In the genomic region with DNA sequence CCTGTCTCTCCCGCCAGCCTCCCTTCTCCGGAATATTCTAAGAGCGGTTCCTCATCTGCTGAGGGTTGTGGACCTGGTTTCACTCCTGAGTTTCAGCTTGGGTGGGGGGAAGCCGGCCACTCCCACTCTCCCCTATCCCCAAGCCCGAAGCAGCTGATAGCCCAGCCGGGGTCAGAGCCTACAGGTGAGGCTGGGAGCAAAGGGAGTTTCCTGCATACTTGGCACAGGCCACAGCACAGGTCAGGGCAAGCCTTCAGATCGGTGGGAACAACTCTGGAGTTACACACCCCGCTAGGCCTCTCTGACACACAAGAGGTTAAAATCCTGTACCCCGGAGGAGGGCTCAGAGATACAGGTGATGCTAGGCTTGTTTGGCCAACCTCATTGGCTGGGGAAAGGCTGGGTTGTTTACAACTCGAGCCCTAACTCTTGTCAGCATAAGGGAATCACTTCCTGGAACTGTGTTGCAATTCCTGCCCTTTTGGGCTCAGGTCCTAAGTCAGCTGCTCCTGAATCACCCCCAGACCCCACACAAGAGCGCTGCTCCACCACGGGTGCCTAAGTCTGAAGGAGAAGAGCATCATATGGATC, we compare ENCODE assay signal across 7 mouse cellular contexts. TPM values are rescaled to one million over a fixed set of nuclear protein-coding genes. Genes with fewer than 3 reads are reported as not detected.
DNase-seq lines count a peak whose midpoint lies in the region; ATAC-seq lines count a peak whose summit lies in the region.

No protein-coding gene starts in this region.

- DNase-seq in NIH3T3 (ENCODE audit: low read depth), result peak; percentile 69
- no peak for DNase-seq in embryonic facial prominence, embryonic 14.5 days (ENCODE audit: low spot score)
- no peak for DNase-seq in cerebellum, adult 9-10 months
- DNase-seq in embryo, embryonic 11 days, result no peak
- DNase-seq in right cerebral cortex, postnatal 10 days (ENCODE audit: low spot score in 2 of 2), result no peak

- no peaks in the 10 kb centered on the region for H3K27me3 ChIP-seq in embryonic facial prominence, embryonic 14.5 days (replicated peaks; ENCODE audit: control insufficient read depth, insufficient read depth, low read length)
- no peaks in the 10 kb centered on the region for H3K27me3 ChIP-seq in intestine, embryonic 15.5 days (replicated peaks)
- H3K27me3 ChIP-seq in midbrain, embryonic 12.5 days, result peaks cover 13% of the 10 kb centered on the region; the same call in 1 of the 2 replicates

- ATAC-seq in embryonic facial prominence, embryonic 14.5 days (ENCODE audit: low read depth), result no peak
- ATAC-seq in intestine, embryonic 15.5 days, result no peak
- ATAC-seq in midbrain, embryonic 12.5 days (ENCODE audit: low FRiP score, low read depth), result no peak

- WGBS in embryonic facial prominence, embryonic 14.5 days, result 46% methylated on average over 12 of the region's 12 CpGs
- 40% methylated on average over 12 of the region's 12 CpGs for WGBS in intestine, embryonic 15.5 days
- 74% methylated on average over 12 of the region's 12 CpGs for WGBS in midbrain, embryonic 12.5 days

- peak overlapping the region; percentile 95 for H3K9ac ChIP-seq in embryonic facial prominence, embryonic 14.5 days (ENCODE audit: low read depth, low read length)
- peak overlapping the region; percentile 98 for H3K9ac ChIP-seq in intestine, embryonic 15.5 days
- H3K9ac ChIP-seq in midbrain, embryonic 12.5 days (replicated peaks), result peak overlapping the region; percentile 87; the same call in 1 of the 2 replicates

- H3K27ac ChIP-seq in embryonic facial prominence, embryonic 14.5 days (replicated peaks; ENCODE audit: low read depth, low read length), result peak overlapping the region; percentile 99
- peak overlapping the region; percentile 97; the same call in 1 of the 2 replicates for H3K27ac ChIP-seq in intestine, embryonic 15.5 days
- peak overlapping the region; percentile 30; the same call in 1 of the 2 replicates for H3K27ac ChIP-seq in midbrain, embryonic 12.5 days (replicated peaks)

- no peaks in the 10 kb centered on the region for H3K9me3 ChIP-seq in embryonic facial prominence, embryonic 14.5 days (ENCODE audit: control insufficient read depth, low read length)
- no peaks in the 10 kb centered on the region for H3K9me3 ChIP-seq in intestine, embryonic 15.5 days
- H3K9me3 ChIP-seq in midbrain, embryonic 12.5 days, result no peaks in the 10 kb centered on the region

- peak overlapping the region; percentile 79 for H3K4me2 ChIP-seq in embryonic facial prominence, embryonic 14.5 days (ENCODE audit: low read depth, low read length)
- H3K4me2 ChIP-seq in intestine, embryonic 15.5 days (replicated peaks), result peak overlapping the region; percentile 77
- H3K4me2 ChIP-seq in midbrain, embryonic 12.5 days (replicated peaks), result peak overlapping the region; percentile 61

- peaks cover 27% of the 10 kb centered on the region for H3K4me1 ChIP-seq in embryonic facial prominence, embryonic 14.5 days (ENCODE audit: control insufficient read depth, insufficient read depth, low read length)
- H3K4me1 ChIP-seq in intestine, embryonic 15.5 days (replicated peaks), result peaks cover 36% of the 10 kb centered on the region
- peaks cover 46% of the 10 kb centered on the region for H3K4me1 ChIP-seq in midbrain, embryonic 12.5 days

- peaks cover 50% of the 10 kb centered on the region for H3K36me3 ChIP-seq in embryonic facial prominence, embryonic 14.5 days (ENCODE audit: control insufficient read depth, insufficient read depth, low read length)
- H3K36me3 ChIP-seq in intestine, embryonic 15.5 days, result peaks cover 25% of the 10 kb centered on the region
- peaks cover 22% of the 10 kb centered on the region for H3K36me3 ChIP-seq in midbrain, embryonic 12.5 days

- H3K4me3 ChIP-seq in embryonic facial prominence, embryonic 14.5 days (ENCODE audit: low read depth, low read length), result peak overlapping the region; percentile 83
- H3K4me3 ChIP-seq in intestine, embryonic 15.5 days (replicated peaks), result peak overlapping the region; percentile 77
- peak overlapping the region; percentile 56; the same call in 1 of the 2 replicates for H3K4me3 ChIP-seq in midbrain, embryonic 12.5 days

RNA-seq across cellular contexts. Expression of a gene that starts 2.6 kb away (rescaled TPM):
- polyA plus RNA-seq in embryonic facial prominence, embryonic 14.5 days (2014; fragmentation: Nextera tagmentation; extraction: Ambion mirVana), result 235 and 254 TPM in 2 replicates
- 110 and 112 TPM in 2 replicates for polyA plus RNA-seq in intestine, embryonic 15.5 days (2015; fragmentation: Nextera tagmentation; extraction: Ambion mirVana)
- polyA plus RNA-seq in midbrain, embryonic 12.5 days (2016; fragmentation: Nextera tagmentation; extraction: Ambion mirVana), result 84.8 and 88.6 TPM in 2 replicates

RNA-seq across cellular contexts. Expression of a gene that starts 7.3 kb away (rescaled TPM):
- polyA plus RNA-seq in embryonic facial prominence, embryonic 14.5 days (2014; fragmentation: Nextera tagmentation; extraction: Ambion mirVana), result 226 and 241 TPM in 2 replicates
- polyA plus RNA-seq in intestine, embryonic 15.5 days (2015; fragmentation: Nextera tagmentation; extraction: Ambion mirVana), result 270 and 308 TPM in 2 replicates
- 262 and 264 TPM in 2 replicates for polyA plus RNA-seq in midbrain, embryonic 12.5 days (2016; fragmentation: Nextera tagmentation; extraction: Ambion mirVana)

RNA-seq across cellular contexts. Expression of a gene that starts 16.5 kb away (rescaled TPM):
- polyA plus RNA-seq in embryonic facial prominence, embryonic 14.5 days (2014; fragmentation: Nextera tagmentation; extraction: Ambion mirVana), result 6.3 and 7.7 TPM in 2 replicates
- 51.0 and 56.3 TPM in 2 replicates for polyA plus RNA-seq in intestine, embryonic 15.5 days (2015; fragmentation: Nextera tagmentation; extraction: Ambion mirVana)
- 3.9 and 4.7 TPM in 2 replicates for polyA plus RNA-seq in midbrain, embryonic 12.5 days (2016; fragmentation: Nextera tagmentation; extraction: Ambion mirVana)

RNA-seq across cellular contexts. Expression of a gene that starts 29.9 kb away (rescaled TPM):
- polyA plus RNA-seq in embryonic facial prominence, embryonic 14.5 days (2014; fragmentation: Nextera tagmentation; extraction: Ambion mirVana), result 41.0 and 43.4 TPM in 2 replicates
- polyA plus RNA-seq in intestine, embryonic 15.5 days (2015; fragmentation: Nextera tagmentation; extraction: Ambion mirVana), result 57.2 and 60.6 TPM in 2 replicates
- 31.1 and 32.5 TPM in 2 replicates for polyA plus RNA-seq in midbrain, embryonic 12.5 days (2016; fragmentation: Nextera tagmentation; extraction: Ambion mirVana)

RNA-seq across cellular contexts. Expression of a gene that starts 41.9 kb away (rescaled TPM):
- 1.7 and 2.1 TPM in 2 replicates for polyA plus RNA-seq in embryonic facial prominence, embryonic 14.5 days (2014; fragmentation: Nextera tagmentation; extraction: Ambion mirVana)
- polyA plus RNA-seq in intestine, embryonic 15.5 days (2015; fragmentation: Nextera tagmentation; extraction: Ambion mirVana), result 1.6 and 1.9 TPM in 2 replicates
- polyA plus RNA-seq in midbrain, embryonic 12.5 days (2016; fragmentation: Nextera tagmentation; extraction: Ambion mirVana), result 42.6 and 44.9 TPM in 2 replicates

Comparison
In these comparisons a context has a peak if more than half of its experiments do, and no peak if none do; other contexts are left out.
1. H3K27ac ChIP-seq: peak in every context shown above with its lines; median percentile 99 in embryonic facial prominence, embryonic 14.5 days; 97 in intestine, embryonic 15.5 days; 30 in midbrain, embryonic 12.5 days.